Mouse (Mus musculus): Measurements from ENCODE around the gene Pde4d. TPM values are rescaled to one million over a fixed set of nuclear protein-coding genes. Genes with fewer than 3 reads are reported as not detected.
A peak's percentile ranks its signal among the peaks of the same experiment; 100 is the strongest.

Gene Pde4d
- total RNA-seq, 2 experiments from 2014 or later, result 103 to 116 TPM

GRCm38 (mm10) chr13:109446138-109446537 lies 996.4 kb downstream of the Pde4d start:
- intact Hi-C loops (cut with DNase I), result loop anchor here (10.0 kb wide), 1 partner anchor 159 kb away; no protein-coding TSS in a partner anchor
- DNase-seq (ENCODE audit: low spot score in 2 of 2), result no peak

GRCm38 (mm10) chr13:109448121-109448520 lies 998.4 kb downstream of the Pde4d start:
- intact Hi-C loops (cut with DNase I), result loop anchor here (10.0 kb wide), 1 partner anchor 157 kb away; no protein-coding TSS in a partner anchor
- no peak for DNase-seq (ENCODE audit: low spot score in 2 of 2)

- intact Hi-C loops (cut with DNase I), result no loop called here
Observed at GRCm38 (mm10) chr13:109474344-109474743, 1024.6 kb downstream of the Pde4d start.

GRCm38 (mm10) chr13:109481446-109481845 lies 1031.7 kb downstream of the Pde4d start:
- DNase-seq (ENCODE audit: low spot score in 2 of 2), result no peak
- intact Hi-C loops (cut with DNase I), result no loop called here

More at GRCm38 (mm10) chr13:109474344-109474743, 1024.6 kb downstream of the Pde4d start:
- no peak for DNase-seq (ENCODE audit: low spot score in 2 of 2)

- intact Hi-C loops (cut with DNase I), result no loop called here
- no peak for DNase-seq (ENCODE audit: low spot score in 2 of 2)
Observed at GRCm38 (mm10) chr13:109486166-109486565, 1036.4 kb downstream of the Pde4d start.

- intact Hi-C loops (cut with DNase I), result no loop called here
- DNase-seq (ENCODE audit: low spot score in 2 of 2), result peak; percentile 46 to 52
Observed at GRCm38 (mm10) chr13:109487378-109487777, 1037.6 kb downstream of the Pde4d start.

GRCm38 (mm10) chr13:109490853-109491252 lies 1041.1 kb downstream of the Pde4d start:
- no peak for DNase-seq (ENCODE audit: low spot score in 2 of 2)
- intact Hi-C loops (cut with DNase I), result loop anchor here (5.0 kb wide), 1 partner anchor 49 kb away; no protein-coding TSS in a partner anchor

- DNase-seq (ENCODE audit: low spot score in 2 of 2), result no peak
- intact Hi-C loops (cut with DNase I), result loop anchor here (5.0 kb wide), 1 partner anchor 50 kb away; no protein-coding TSS in a partner anchor
Observed at GRCm38 (mm10) chr13:109491829-109492228, 1042.1 kb downstream of the Pde4d start.

GRCm38 (mm10) chr13:109500336-109500735 lies 1050.6 kb downstream of the Pde4d start:
- intact Hi-C loops (cut with DNase I), result no loop called here
- DNase-seq (ENCODE audit: low spot score in 2 of 2), result peak in 1 of 2 experiments; percentile 23

- intact Hi-C loops (cut with DNase I), result no loop called here
Observed at GRCm38 (mm10) chr13:109502796-109503195, 1053.0 kb downstream of the Pde4d start.

GRCm38 (mm10) chr13:109506754-109507153 lies 1057.0 kb downstream of the Pde4d start:
- no peak for DNase-seq (ENCODE audit: low spot score in 2 of 2)
- intact Hi-C loops (cut with DNase I), result no loop called here

More at GRCm38 (mm10) chr13:109502796-109503195, 1053.0 kb downstream of the Pde4d start:
- no peak for DNase-seq (ENCODE audit: low spot score in 2 of 2)

- intact Hi-C loops (cut with DNase I), result no loop called here
- no peak for DNase-seq (ENCODE audit: low spot score in 2 of 2)
Observed at GRCm38 (mm10) chr13:109508472-109508871, 1058.7 kb downstream of the Pde4d start.

GRCm38 (mm10) chr13:109518194-109518593 lies 1068.4 kb downstream of the Pde4d start:
- DNase-seq (ENCODE audit: low spot score in 2 of 2), result no peak
- intact Hi-C loops (cut with DNase I), result no loop called here

GRCm38 (mm10) chr13:109519485-109519884 lies 1069.7 kb downstream of the Pde4d start:
- intact Hi-C loops (cut with DNase I), result no loop called here
- DNase-seq (ENCODE audit: low spot score in 2 of 2), result no peak

GRCm38 (mm10) chr13:109519966-109520646 lies 1070.4 kb downstream of the Pde4d start:
- DNase-seq (ENCODE audit: low spot score in 2 of 2), result no peak

GRCm38 (mm10) chr13:109533838-109534523 lies 1084.2 kb downstream of the Pde4d start:
- DNase-seq (ENCODE audit: low spot score in 2 of 2), result no peak
- intact Hi-C loops (cut with DNase I), result no loop called here

More at GRCm38 (mm10) chr13:109519966-109520646, 1070.4 kb downstream of the Pde4d start:
- intact Hi-C loops (cut with DNase I), result loop anchor here (5.0 kb wide), 1 partner anchor 178 kb away; no protein-coding TSS in a partner anchor

GRCm38 (mm10) chr13:109534709-109535284 lies 1085.0 kb downstream of the Pde4d start:
- no peak for DNase-seq (ENCODE audit: low spot score in 2 of 2)
- intact Hi-C loops (cut with DNase I), result no loop called here

GRCm38 (mm10) chr13:109536636-109537035 lies 1086.9 kb downstream of the Pde4d start:
- DNase-seq (ENCODE audit: low spot score in 2 of 2), result no peak
- intact Hi-C loops (cut with DNase I), result no loop called here

- intact Hi-C loops (cut with DNase I), result no loop called here
- no peak for DNase-seq (ENCODE audit: low spot score in 2 of 2)
Observed at GRCm38 (mm10) chr13:109539371-109539770, 1089.6 kb downstream of the Pde4d start.

GRCm38 (mm10) chr13:109544646-109545045 lies 1094.9 kb downstream of the Pde4d start:
- intact Hi-C loops (cut with DNase I), result no loop called here
- no peak for DNase-seq (ENCODE audit: low spot score in 2 of 2)
